Mouse (Mus musculus) heart, embryonic 15.5 days (tissue): ENCODE data around the gene Gm9745. TPM values are rescaled to one million over a fixed set of nuclear protein-coding genes. Genes with fewer than 3 reads are reported as not detected.
"Not testable (repeated sequence)": the region's sequence is repeated elsewhere in the genome, so short reads cannot be mapped to it uniquely, and the experiment has no call there.

Source experiments
- ATAC-seq: fragments of 200-750 bp; cut with Nextera tagmentation; replicated peaks from 2 replicates; pipeline ENCODE4 v1.8.0; 2017; ENCODE audit warnings: low read depth, moderate TSS enrichment; ENCODE audit not compliant: insufficient number of reproducible peaks, insufficient read depth, low FRiP score
- H3K27ac ChIP-seq: fragments of 300-500 bp; sonication (generic); 2 replicates; pipeline ENCODE4 v1.5.1; 2015; ENCODE audit warnings: mild to moderate bottlenecking, inconsistent platforms
- H3K27me3 ChIP-seq: fragments of 300-500 bp; sonication (generic); 2 replicates; pipeline ENCODE4 v1.6.1; 2015; ENCODE audit warnings: inconsistent platforms
- H3K36me3 ChIP-seq: fragments of 300-500 bp; sonication (generic); 2 replicates; pipeline ENCODE4 v1.6.1; 2015; ENCODE audit warnings: mild to moderate bottlenecking, inconsistent platforms
- H3K4me1 ChIP-seq: fragments of 300-500 bp; sonication (generic); replicated peaks from 2 replicates; pipeline ENCODE4 v1.6.1; 2015; ENCODE audit warnings: inconsistent platforms
- H3K4me2 ChIP-seq: fragments of 300-500 bp; sonication (generic); 2 replicates; pipeline ENCODE4 v1.6.1; 2015; ENCODE audit warnings: inconsistent platforms, mild to moderate bottlenecking, moderate library complexity
- H3K4me3 ChIP-seq: fragments of 300-500 bp; sonication (generic); 2 replicates; pipeline ENCODE4 v1.5.1; 2015; ENCODE audit warnings: mild to moderate bottlenecking, inconsistent platforms
- H3K9ac ChIP-seq: fragments of 300-500 bp; sonication (generic); 2 replicates; pipeline ENCODE4 v1.6.1; 2015; ENCODE audit warnings: mild to moderate bottlenecking, inconsistent platforms
- H3K9me3 ChIP-seq: fragments of 300-500 bp; sonication (generic); replicated peaks from 2 replicates; pipeline ENCODE4 v1.6.1; 2016; ENCODE audit warnings: inconsistent platforms
- WGBS: fragments of 180-500 bp; shearing (Covaris S2); methylation state at CpG from one replicate; pipeline ENCODE4 v1.1.7; 2015; ENCODE audit warnings: mixed read lengths; 5-methylcytosine and 5-hydroxymethylcytosine counted together
- polyA plus RNA-seq: library from polyadenylated mRNA; unstranded; fragments of >200 nt; fragmentation: Nextera tagmentation; extraction: Ambion mirVana; gene quantifications from 2 replicates; pipeline ENCODE4 v1.2.1, GENCODE M21; 2015

The Gm9745 gene
- polyA plus RNA-seq, 1 experiment from 2014 or later, result not detected

DNA sequence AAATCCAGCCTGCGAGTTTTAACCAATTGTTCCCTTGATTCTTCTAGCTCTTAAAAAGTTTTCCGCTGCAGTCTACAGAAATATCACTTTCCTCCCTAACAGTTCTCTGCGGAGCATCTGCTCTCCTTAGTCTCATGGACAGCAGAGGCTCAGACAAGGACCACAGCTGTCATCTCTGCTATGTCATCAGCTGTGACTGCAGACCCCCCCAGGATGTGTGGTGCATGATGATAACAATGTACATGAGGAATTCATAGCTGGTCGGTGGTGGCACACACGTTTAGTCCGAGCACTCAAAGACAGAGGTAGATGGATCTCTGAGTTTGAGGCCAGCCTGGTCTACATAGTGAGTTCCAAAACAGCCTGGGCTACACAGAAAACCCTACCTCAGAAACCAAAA, 11.5 kb upstream of the Gm9745 start:
- not testable (repeated sequence) for H3K4me2 ChIP-seq, H3K4me3 ChIP-seq, H3K9me3 ChIP-seq, H3K9ac ChIP-seq, H3K27ac ChIP-seq, H3K36me3 ChIP-seq, ATAC-seq, H3K27me3 ChIP-seq, H3K4me1 ChIP-seq
- 73% methylated on average over 5 of the region's 6 CpGs for WGBS

GRCm38 (mm10) chr13:8959058-8959457, 11.0 kb upstream of the Gm9745 start:
- H3K27me3 ChIP-seq, ATAC-seq, H3K9ac ChIP-seq, H3K4me3 ChIP-seq, H3K4me2 ChIP-seq, H3K4me1 ChIP-seq, H3K36me3 ChIP-seq, H3K27ac ChIP-seq, H3K9me3 ChIP-seq: not testable (repeated sequence)
- WGBS, result 30% methylated on average over 1 of the region's 5 CpGs

DNA sequence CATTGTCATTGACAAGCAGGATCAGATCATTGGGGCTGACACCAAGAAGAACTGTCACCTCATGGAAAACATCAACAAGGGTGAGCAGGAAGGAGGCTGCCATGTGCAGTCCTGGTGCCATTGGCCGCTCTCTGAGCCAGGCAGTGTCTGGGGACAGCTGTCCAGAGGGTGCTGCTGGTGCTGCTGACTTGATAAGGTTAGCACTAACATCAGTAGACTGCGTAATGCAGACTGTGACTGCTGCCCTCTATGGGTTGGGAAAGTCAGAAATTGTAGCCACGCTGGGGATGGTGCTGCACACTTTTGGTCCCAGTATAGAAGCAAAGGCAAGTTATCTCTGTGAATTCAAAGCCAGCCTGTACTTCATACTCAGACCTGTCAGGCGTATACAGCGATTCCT, 8.8 kb upstream of the Gm9745 start:
- not testable (repeated sequence) for H3K9ac ChIP-seq, H3K4me3 ChIP-seq, H3K36me3 ChIP-seq, H3K27me3 ChIP-seq, H3K4me1 ChIP-seq, H3K4me2 ChIP-seq, H3K9me3 ChIP-seq, H3K27ac ChIP-seq, ATAC-seq
- WGBS, result no CpG with 5 or more reads among the region's 5 CpGs

DNA sequence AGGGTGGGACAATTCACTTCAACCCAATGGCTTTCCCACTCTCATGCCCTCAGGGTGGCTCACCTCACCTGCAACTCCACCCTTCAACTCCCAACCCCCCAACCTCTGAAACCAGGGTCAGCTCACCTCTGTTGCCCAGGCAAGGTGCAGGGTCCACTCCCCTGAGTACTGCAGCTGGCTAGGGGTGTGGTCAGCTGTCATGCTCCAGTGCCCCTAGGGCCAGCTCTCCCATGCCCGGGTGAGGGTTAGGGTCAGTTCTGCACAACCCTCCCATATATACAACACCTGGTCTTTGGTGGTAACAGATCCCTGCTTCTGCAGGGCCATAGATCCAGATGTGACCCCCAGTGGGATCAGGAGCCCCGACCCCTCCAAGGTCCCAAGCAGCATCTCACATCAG, 7.1 kb upstream of the Gm9745 start:
- not testable (repeated sequence) for H3K9me3 ChIP-seq, H3K36me3 ChIP-seq, H3K27ac ChIP-seq, H3K4me2 ChIP-seq, H3K27me3 ChIP-seq, H3K4me1 ChIP-seq, ATAC-seq, H3K4me3 ChIP-seq, H3K9ac ChIP-seq
- 89% methylated on average over 2 of the region's 2 CpGs for WGBS

GRCm38 (mm10) chr13:8952563-8952962, 4.5 kb upstream of the Gm9745 start, which contains the start of gene Idi2:
Gene Idi2 (plus strand): TSS chr13:8952863.
- not testable (repeated sequence) for ATAC-seq

GRCm38 (mm10) chr13:8943828-8944227, 4.2 kb downstream of the Gm9745 start:
- not testable (repeated sequence) for H3K36me3 ChIP-seq, H3K27ac ChIP-seq, H3K9ac ChIP-seq, ATAC-seq, H3K27me3 ChIP-seq, H3K4me1 ChIP-seq, H3K4me2 ChIP-seq, H3K4me3 ChIP-seq, H3K9me3 ChIP-seq
- no CpG with 5 or more reads among the region's 5 CpGs for whole genome bisulfite sequencing

More at GRCm38 (mm10) chr13:8952563-8952962, 4.5 kb upstream of the Gm9745 start, which contains the start of gene Idi2:
- not testable (repeated sequence) for H3K27ac ChIP-seq, H3K9me3 ChIP-seq, H3K4me1 ChIP-seq, H3K4me2 ChIP-seq, H3K27me3 ChIP-seq, H3K9ac ChIP-seq, H3K36me3 ChIP-seq, H3K4me3 ChIP-seq

GRCm38 (mm10) chr13:8941701-8942100, 6.3 kb downstream of the Gm9745 start:
- not testable (repeated sequence) for H3K36me3 ChIP-seq, H3K9ac ChIP-seq, H3K4me3 ChIP-seq, H3K4me1 ChIP-seq, H3K27me3 ChIP-seq, H3K9me3 ChIP-seq, ATAC-seq, H3K27ac ChIP-seq, H3K4me2 ChIP-seq
- WGBS, result 30% methylated on average over 1 of the region's 5 CpGs

GRCm38 (mm10) chr13:8941110-8941509, 6.9 kb downstream of the Gm9745 start:
- not testable (repeated sequence) for ATAC-seq, H3K9ac ChIP-seq, H3K4me3 ChIP-seq, H3K4me1 ChIP-seq, H3K4me2 ChIP-seq, H3K27me3 ChIP-seq, H3K36me3 ChIP-seq, H3K27ac ChIP-seq, H3K9me3 ChIP-seq
- 65% methylated on average over 4 of the region's 4 CpGs for WGBS

DNA sequence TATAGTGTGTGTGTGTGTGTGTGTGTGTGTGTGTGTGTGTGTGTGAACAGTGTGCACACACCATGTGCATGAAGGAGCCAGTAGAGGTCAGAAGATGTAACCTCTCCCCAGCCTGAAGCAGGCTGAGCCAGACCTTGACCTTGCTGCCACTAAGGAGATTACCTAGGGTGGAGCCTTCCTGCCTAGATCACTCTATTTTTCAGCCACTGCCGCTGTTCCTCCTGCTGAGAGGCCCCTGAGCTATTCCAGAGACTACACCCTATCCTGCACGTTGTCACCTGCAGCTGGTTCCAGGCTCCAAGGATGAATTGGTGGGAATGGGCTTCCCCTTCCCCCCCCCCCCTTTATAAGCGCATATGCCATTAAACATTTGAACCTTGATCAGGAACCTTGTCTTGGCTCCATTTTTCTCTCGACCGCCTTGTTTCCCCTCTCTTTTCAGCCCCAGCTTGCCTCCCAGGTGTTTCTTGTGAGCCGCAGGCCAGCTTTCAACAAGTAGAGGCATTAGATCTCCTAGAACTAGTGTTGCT, 10.4 kb downstream of the Gm9745 start:
- H3K4me2 ChIP-seq, H3K4me3 ChIP-seq, H3K27ac ChIP-seq, H3K9me3 ChIP-seq, H3K27me3 ChIP-seq, ATAC-seq, H3K4me1 ChIP-seq, H3K9ac ChIP-seq, H3K36me3 ChIP-seq: not testable (repeated sequence)
- 70% methylated on average over 6 of the region's 6 CpGs for WGBS

GRCm38 (mm10) chr13:8933499-8933898, 14.5 kb downstream of the Gm9745 start:
- Histone ChIP-seq H3K27me3 (no peaks in the 10 kb centered on the region), H3K27ac (no peak overlapping the region), H3K4me3 (no peak overlapping the region), H3K36me3 (no peaks in the 10 kb centered on the region), H3K4me1 (no peaks in the 10 kb centered on the region), H3K9ac (no peak overlapping the region), H3K9me3 (no peaks in the 10 kb centered on the region), H3K4me2 (no peak overlapping the region)
- WGBS, result 41% methylated on average over 2 of the region's 2 CpGs
- no peak for ATAC-seq

DNA sequence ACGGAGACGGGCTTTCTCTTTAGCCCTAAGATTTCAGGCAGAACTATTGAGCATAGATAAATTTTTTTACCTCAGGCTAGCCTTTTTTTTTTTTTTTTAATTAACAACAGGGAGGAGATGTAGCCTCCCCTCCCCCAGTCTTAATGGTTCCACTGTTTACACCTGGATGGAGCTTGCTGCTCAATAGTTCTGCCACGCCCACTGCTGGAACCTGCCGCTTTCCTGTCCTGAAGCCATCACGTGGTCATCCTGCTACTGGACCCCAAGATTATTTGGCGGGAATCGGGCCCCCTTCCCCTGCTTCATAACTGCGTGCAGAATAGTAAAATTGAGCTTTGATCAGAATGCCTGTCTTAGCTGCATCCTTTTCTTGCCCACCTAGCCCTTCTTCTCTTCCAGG, 34.1 kb downstream of the Gm9745 start:
- not testable (repeated sequence) for H3K9ac ChIP-seq, H3K27ac ChIP-seq, H3K27me3 ChIP-seq, H3K36me3 ChIP-seq, ATAC-seq, H3K4me3 ChIP-seq, H3K4me2 ChIP-seq, H3K4me1 ChIP-seq, H3K9me3 ChIP-seq
- WGBS, result 80% methylated on average over 8 of the region's 8 CpGs

GRCm38 (mm10) chr13:8905986-8906385, 42.0 kb downstream of the Gm9745 start:
- 77% methylated on average over 2 of the region's 2 CpGs for WGBS
- H3K36me3 ChIP-seq, H3K4me1 ChIP-seq, H3K4me2 ChIP-seq, H3K9ac ChIP-seq, H3K9me3 ChIP-seq, H3K27ac ChIP-seq, ATAC-seq, H3K27me3 ChIP-seq, H3K4me3 ChIP-seq: not testable (repeated sequence)
